Mouse (Mus musculus) MEL (cell line): ENCODE measurements around the gene Sort1.

Experiments used
- CHD2 ChIP-seq: IDR thresholded peaks from 2 replicates; pipeline ENCODE4 v1.6.1; 2011; ENCODE audit warnings: low read length, improper control_type of control experiment
- CTCF ChIP-seq, 3 experiments: IDR thresholded peaks in 2 of 3; conservative IDR thresholded peaks in 1 of 3; 2 replicates each; pipeline ENCODE4 v1.5.1; 2011 to 2012; ENCODE audit warnings: low read length in 3 of 3, low read depth in 2 of 3, mild to moderate bottlenecking in 2 of 3, improper control_type of control experiment in 1 of 3, inconsistent platforms in 1 of 3, mixed read lengths in 1 of 3, moderate library complexity in 1 of 3; ENCODE audit not compliant: control insufficient read depth in 1 of 3, insufficient read depth in 1 of 3, poor library complexity in 1 of 3, severe bottlenecking in 1 of 3
- E2F4 ChIP-seq: IDR thresholded peaks from 2 replicates; pipeline ENCODE4 v1.6.1; 2011; ENCODE audit warnings: low read depth, low read length, improper control_type of control experiment, borderline replicate concordance
- EP300 ChIP-seq, 2 experiments: IDR thresholded peaks; 2 replicates each; pipeline ENCODE4 v1.6.1; 2011; ENCODE audit warnings: improper control_type of control experiment in 2 of 2, low read length in 2 of 2, low read depth in 1 of 2, mild to moderate bottlenecking in 1 of 2
- ETS1 ChIP-seq: IDR thresholded peaks from 2 replicates; pipeline ENCODE4 v1.6.1; 2012; ENCODE audit warnings: low read depth, mild to moderate bottlenecking, inconsistent platforms, low read length, improper control_type of control experiment, moderate library complexity
- HCFC1 ChIP-seq: IDR thresholded peaks from 2 replicates; pipeline ENCODE4 v1.6.1; 2012; ENCODE audit warnings: low read depth, mild to moderate bottlenecking, inconsistent platforms, low read length, improper control_type of control experiment, moderate library complexity
- MAFK ChIP-seq: IDR thresholded peaks from 2 replicates; pipeline ENCODE4 v1.6.1; 2011; ENCODE audit warnings: low read depth, mild to moderate bottlenecking, low read length, improper control_type of control experiment, borderline replicate concordance
- MAX ChIP-seq: IDR thresholded peaks from 2 replicates; pipeline ENCODE4 v1.6.1; 2011; ENCODE audit warnings: low read length, improper control_type of control experiment
- MXI1 ChIP-seq: IDR thresholded peaks from 2 replicates; pipeline ENCODE4 v1.6.1; 2011; ENCODE audit warnings: mild to moderate bottlenecking, low read depth, low read length, improper control_type of control experiment
- SIN3A ChIP-seq: IDR thresholded peaks from 2 replicates; pipeline ENCODE4 v1.6.1; 2012; ENCODE audit warnings: low read length, improper control_type of control experiment, inconsistent platforms
- ZMIZ1 ChIP-seq: IDR thresholded peaks from 2 replicates; pipeline ENCODE4 v1.6.1; 2012; ENCODE audit warnings: low read depth, mild to moderate bottlenecking, inconsistent platforms, low read length, improper control_type of control experiment, moderate library complexity

DNA sequence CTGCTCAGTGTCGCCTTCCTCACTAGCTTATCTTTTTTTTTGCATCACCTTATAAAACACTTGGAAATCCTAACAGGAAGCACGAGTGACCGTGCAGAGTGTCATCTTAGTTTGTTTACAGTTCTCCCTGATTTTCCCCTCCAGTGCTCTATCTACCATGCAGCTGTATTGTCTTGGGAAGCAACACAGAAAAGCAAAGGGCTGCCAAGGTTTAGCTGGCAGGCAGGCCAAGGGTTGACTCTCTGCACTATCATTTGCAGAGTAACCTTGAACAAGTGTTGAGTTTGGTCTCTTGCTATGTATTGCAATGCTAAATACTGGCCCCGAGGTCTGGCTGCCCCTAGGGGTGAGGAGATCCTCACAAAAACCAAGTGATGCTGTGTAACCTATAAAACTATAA, 27.8 kb downstream of the Sort1 start:
- no peak for TF ChIP-seq CTCF (IDR thresholded peaks at IDR 0.05 in 2 of 3, conservative IDR thresholded peaks at IDR 0.05 in 1 of 3; ENCODE audit: control insufficient read depth in 1 of 3, insufficient read depth in 1 of 3, low read depth in 2 of 3, low read length in 3 of 3, poor library complexity in 1 of 3, severe bottlenecking in 1 of 3)
- TF ChIP-seq MAX, result no peak
- no peak for TF ChIP-seq MAFK
- TF ChIP-seq HCFC1, result no peak
- TF ChIP-seq EP300 (IDR thresholded peaks at IDR 0.05; ENCODE audit: low read depth in 1 of 2, low read length in 2 of 2), result no peak
- no peak for TF ChIP-seq SIN3A
- no peak for TF ChIP-seq ZMIZ1
- no peak for TF ChIP-seq E2F4
- TF ChIP-seq ETS1, result no peak
- no peak for TF ChIP-seq CHD2
- TF ChIP-seq MXI1, result no peak
